Mouse (Mus musculus) left cerebral cortex, postnatal 14 days (tissue): ENCODE measurements around the gene Olfr412. TPM values are rescaled to one million over a fixed set of nuclear protein-coding genes. Genes with fewer than 3 reads are reported as not detected.

Source experiments
- DNase-seq, 2 experiments: peaks; one replicate each; pipeline ENCODE4 v3.0.0; 2021 to 2022; ENCODE audit warnings: low spot score in 2 of 2, mixed read lengths in 1 of 2
- intact Hi-C: fragments of 180-260 bp; cut with DNase I; formaldehyde crosslinking; loops from one replicate; pipeline ENCODE4 v1.15.1; 2025
- total RNA-seq, 2 experiments: library from RNA; stranded (reverse); gene quantifications; 2 replicates each; pipeline ENCODE4 v1.2.3; 2021

The Olfr412 gene
- total RNA-seq, 2 experiments from 2014 or later = not detected

GRCm38 (mm10) chr11:74409757-74410174 is 47.9 kb downstream of the Olfr412 start:
- intact Hi-C loops = no loop called here
- DNase-seq = peak; percentile 49 to 51

- intact Hi-C loops = no loop called here
- no peak for DNase-seq
Observed at GRCm38 (mm10) chr11:74411943-74412342, 50.1 kb downstream of the Olfr412 start.

- no peak for DNase-seq
- intact Hi-C loops = no loop called here
Observed at GRCm38 (mm10) chr11:74412462-74412861, 50.6 kb downstream of the Olfr412 start.

- intact Hi-C loops = no loop called here
Observed at GRCm38 (mm10) chr11:74413449-74413972, 51.6 kb downstream of the Olfr412 start.

GRCm38 (mm10) chr11:74414112-74414511 is 52.2 kb downstream of the Olfr412 start:
- DNase-seq = no peak
- intact Hi-C loops = no loop called here

More at GRCm38 (mm10) chr11:74413449-74413972, 51.6 kb downstream of the Olfr412 start:
- DNase-seq = no peak

GRCm38 (mm10) chr11:74415736-74416135 is 53.9 kb downstream of the Olfr412 start:
- DNase-seq = no peak
- intact Hi-C loops = no loop called here

Other genes starting within 250 kb of the Olfr412 start
- gene Olfr401, start 248.4 kb upstream of the Olfr412 start, total RNA-seq = not detected
- not detected for gene Olfr402, start 208.5 kb upstream of the Olfr412 start, total RNA-seq
- gene Olfr403, start 175.8 kb upstream of the Olfr412 start, total RNA-seq = not detected
- gene Olfr43, start 150.7 kb upstream of the Olfr412 start, total RNA-seq = not detected
- gene Olfr406, start 102.3 kb upstream of the Olfr412 start, total RNA-seq = not detected
- not detected for gene Olfr59, start 78.3 kb upstream of the Olfr412 start, total RNA-seq
- not detected for gene Olfr410, start 24.0 kb upstream of the Olfr412 start, total RNA-seq
- not detected for gene Olfr411, start 9.4 kb upstream of the Olfr412 start, total RNA-seq
- 100 to 1,000 TPM; 179 to 181 TPM for gene Rap1gap2, start 248.8 kb downstream of the Olfr412 start, total RNA-seq